8 mouse cellular contexts compared by ENCODE assay signal in the genomic region with DNA sequence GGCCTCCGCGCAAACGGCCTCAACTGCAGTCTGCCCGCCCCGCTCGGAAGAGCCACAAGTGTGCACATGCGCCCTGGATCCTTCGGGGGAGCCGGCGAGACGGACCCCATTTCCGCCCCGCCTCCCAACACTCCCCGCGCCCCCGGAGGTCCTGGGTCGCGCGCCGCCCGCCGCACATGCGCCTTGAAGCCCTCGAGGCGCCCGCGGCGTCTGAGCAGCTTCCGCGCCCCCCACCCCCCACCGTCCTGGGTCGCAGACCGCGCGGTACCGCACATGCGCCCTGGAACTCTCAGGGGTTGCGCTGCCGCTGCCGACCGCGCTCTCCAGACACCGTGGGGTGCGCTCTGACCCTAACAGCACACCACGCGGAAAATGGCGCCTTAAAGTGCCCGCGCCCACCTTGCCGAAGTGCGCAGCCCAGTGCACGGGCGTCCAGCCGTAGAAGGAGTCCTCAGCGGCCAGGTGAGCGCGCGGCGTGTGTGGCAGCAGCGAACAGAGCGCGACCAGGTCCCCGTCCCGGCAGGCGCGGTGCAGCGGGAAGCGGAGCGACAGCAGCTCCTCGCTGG. TPM values are rescaled to one million over a fixed set of nuclear protein-coding genes. Genes with fewer than 3 reads are reported as not detected.
DNase-seq lines count a peak whose midpoint lies in the region; ATAC-seq lines count a peak whose summit lies in the region.

No protein-coding gene starts in this region.

- DNase-seq in WW6 (ENCODE audit: low read depth, low spot score) = peak; percentile 83
- peak; percentile 85 to 86 for DNase-seq in cerebellum, postnatal 14 days
- peak; percentile 61 to 79 for DNase-seq in frontal cortex, postnatal 25 days (ENCODE audit: low spot score in 2 of 2)
- peak; percentile 95 for DNase-seq in hindbrain, embryonic 14.5 days (ENCODE audit: low spot score)
- peak; percentile 71 to 85 for DNase-seq in left cerebral cortex, adult 18-20 months (ENCODE audit: low spot score in 2 of 2)
- DNase-seq in lung, postnatal 4 days = peak; percentile 90 to 93
- peak; percentile 87 for DNase-seq in right cerebral cortex, adult 18-20 months
- peak; percentile 58 for DNase-seq in urinary bladder, adult 2 months (ENCODE audit: low spot score)

- no peaks in the 10 kb centered on the region for H3K9me3 ChIP-seq in hindbrain, embryonic 14.5 days (ENCODE audit: control insufficient read depth, low read length)

- H3K9ac ChIP-seq in hindbrain, embryonic 14.5 days = peak overlapping the region; percentile 97

- peak; percentile 86 for ATAC-seq in hindbrain, embryonic 14.5 days (ENCODE audit: low FRiP score)

- peak overlapping the region; percentile 100 for H3K4me3 ChIP-seq in hindbrain, embryonic 14.5 days (replicated peaks; ENCODE audit: low read length)

- WGBS in hindbrain, embryonic 14.5 days = under 1% methylated on average over 50 of the region's 70 CpGs

- H3K4me1 ChIP-seq in hindbrain, embryonic 14.5 days (replicated peaks; ENCODE audit: control insufficient read depth, insufficient read depth, low read length) = peaks cover 29% of the 10 kb centered on the region

- H3K36me3 ChIP-seq in hindbrain, embryonic 14.5 days (replicated peaks; ENCODE audit: control insufficient read depth, insufficient read depth) = peaks cover 25% of the 10 kb centered on the region

- peak overlapping the region; percentile 99 for H3K27ac ChIP-seq in hindbrain, embryonic 14.5 days

- H3K27me3 ChIP-seq in hindbrain, embryonic 14.5 days (ENCODE audit: control insufficient read depth, insufficient read depth, low read length) = no peaks in the 10 kb centered on the region

- H3K4me2 ChIP-seq in hindbrain, embryonic 14.5 days (replicated peaks) = peak overlapping the region; percentile 62

RNA-seq across cellular contexts. Expression of a gene that starts 0.5 kb away (rescaled TPM):
- 84.6 and 88.6 TPM in 2 replicates for polyA plus RNA-seq in hindbrain, embryonic 14.5 days (2014; fragmentation: Nextera tagmentation; extraction: Ambion mirVana)
- 10 to 100 TPM; 50.1 to 52.4 TPM for total RNA-seq in left cerebral cortex, adult 18-20 months (2021)
- 80.5 and 95.6 TPM in 2 replicates for polyA plus RNA-seq in urinary bladder, adult 2 months (2012; rRNA removed)

Comparison
In these comparisons a context has a peak if more than half of its experiments do, and no peak if none do; other contexts are left out.
1. Peak in every context shown above with its lines: DNase-seq, ATAC-seq, H3K4me3 ChIP-seq and H3K27ac ChIP-seq.